Mouse (Mus musculus) G1E (cell line): ENCODE data around the gene Iqcf5.

ENCODE experiments used
- CTCF ChIP-seq: IDR thresholded peaks from 2 replicates; pipeline ENCODE4 v1.5.1; 2012; ENCODE audit warnings: low read depth, low read length, inconsistent platforms, mixed read lengths
- GATA1 ChIP-seq: IDR thresholded peaks from 2 replicates; pipeline ENCODE4 v1.6.1; 2012; ENCODE audit warnings: borderline replicate concordance, low read length, inconsistent platforms, mixed read lengths
- POLR2AphosphoS5 ChIP-seq: IDR thresholded peaks from 2 replicates; pipeline ENCODE4 v1.6.1; 2012; ENCODE audit warnings: low read depth, low read length, inconsistent platforms; ENCODE audit not compliant: insufficient replicate concordance
- TAL1 ChIP-seq: conservative IDR thresholded peaks from 2 replicates; pipeline ENCODE4 v1.6.1; 2012; ENCODE audit warnings: low read depth, low read length, inconsistent platforms, mixed read lengths

- TF ChIP-seq GATA1 (no peak), CTCF (no peak), TAL1 (no peak), POLR2AphosphoS5 (no peak)
Measured at GRCm38 (mm10) chr9:106499667-106500066, 14.7 kb upstream of the Iqcf5 start, which contains the start of gene Iqcf1.
